Mouse (Mus musculus) embryonic facial prominence, embryonic 11.5 days (tissue): ENCODE results near the gene Tex37. TPM values are rescaled to one million over a fixed set of nuclear protein-coding genes. Genes with fewer than 3 reads are reported as not detected.

Experiments used
- polyA plus RNA-seq: library from polyadenylated mRNA; unstranded; fragments of >200 nt; fragmentation: Nextera tagmentation; extraction: Ambion mirVana; gene quantifications from 2 replicates; pipeline ENCODE4 v1.2.1, GENCODE M21; 2014

The Tex37 gene
- polyA plus RNA-seq, 1 experiment from 2014 or later: not detected

Other genes with a start within 250 kb of the Tex37 start
- 2.0 and 2.1 TPM in 2 replicates for gene Rpia, start 126.7 kb downstream of the Tex37 start, polyA plus RNA-seq
- gene Eif2ak3, start 74.4 kb downstream of the Tex37 start, polyA plus RNA-seq: 8.4 and 9.1 TPM in 2 replicates
- 0.81 and 1.0 TPM in 2 replicates for gene Foxi3, start 37.6 kb upstream of the Tex37 start, polyA plus RNA-seq
- gene Thnsl2, start 225.5 kb upstream of the Tex37 start, polyA plus RNA-seq: 4.3 and 4.8 TPM in 2 replicates